Mouse (Mus musculus) adrenal gland (tissue): ENCODE measurements around the gene Srcin1.

ENCODE experiments used
- intact Hi-C: fragments of 180-260 bp; cut with DNase I; formaldehyde crosslinking; loops from one replicate; pipeline ENCODE4 v1.15.1; 2025

The Srcin1 gene

DNA sequence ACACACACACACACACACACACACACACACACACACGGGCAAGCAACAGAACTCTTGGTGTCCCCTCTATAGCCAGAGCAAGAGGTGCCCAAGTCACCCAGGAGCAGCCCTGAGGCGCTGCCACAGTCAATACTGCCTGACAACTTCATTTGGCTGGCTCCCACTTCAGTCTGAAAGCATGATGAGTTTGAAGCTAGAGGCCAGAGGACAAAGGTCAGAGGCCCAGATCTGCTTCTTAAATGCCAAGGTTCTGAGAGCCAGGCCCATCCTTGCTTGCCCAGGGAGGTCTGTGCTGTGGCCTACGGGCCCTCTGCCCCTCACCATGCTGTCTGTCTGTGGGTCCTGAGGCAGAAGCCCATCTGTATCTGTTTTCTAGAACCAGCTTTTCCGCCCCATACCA lies 18.1 kb downstream of the Srcin1 start:
- intact Hi-C loops: no loop called here

DNA sequence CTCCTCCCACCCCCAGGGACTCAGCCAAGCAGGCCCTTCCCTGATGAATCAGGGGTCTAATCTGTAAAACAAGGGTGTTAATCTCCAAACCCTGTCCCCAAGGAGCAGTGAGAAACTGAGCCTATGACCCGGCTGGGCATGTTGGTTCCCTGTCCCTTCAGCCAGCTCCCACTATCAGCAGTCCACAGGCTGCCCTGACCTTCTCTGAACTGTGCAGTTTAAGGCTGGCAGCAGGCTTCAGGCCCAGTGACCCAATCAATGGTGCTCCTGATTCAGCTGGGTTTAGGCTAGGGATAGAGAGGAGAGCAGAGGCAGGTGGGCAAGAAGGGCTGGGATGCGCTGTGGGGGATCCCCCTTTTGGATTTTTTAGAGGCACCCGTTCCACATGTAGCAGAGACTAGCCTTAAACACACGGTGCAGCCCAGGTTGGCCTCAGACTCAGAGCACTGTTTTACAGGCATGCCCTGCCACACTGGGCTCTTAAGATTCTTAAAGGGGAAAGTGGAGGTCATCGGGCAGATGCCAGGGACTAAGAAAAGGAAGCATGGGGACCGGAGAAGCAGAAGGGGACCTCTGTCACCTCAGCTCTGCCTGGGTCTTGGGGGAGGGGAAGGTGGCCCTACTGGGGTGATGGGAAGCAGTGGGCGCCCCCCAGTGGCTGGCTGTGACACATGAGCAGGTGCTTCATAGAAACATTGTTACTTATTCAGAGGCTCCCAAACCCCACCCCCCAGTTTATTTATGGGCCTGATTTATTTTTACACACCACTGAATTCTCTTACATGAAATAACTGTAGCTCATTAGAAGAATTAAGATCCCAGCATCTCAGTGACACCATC lies 19.2 kb downstream of the Srcin1 start:
- intact Hi-C loops: no loop called here

DNA sequence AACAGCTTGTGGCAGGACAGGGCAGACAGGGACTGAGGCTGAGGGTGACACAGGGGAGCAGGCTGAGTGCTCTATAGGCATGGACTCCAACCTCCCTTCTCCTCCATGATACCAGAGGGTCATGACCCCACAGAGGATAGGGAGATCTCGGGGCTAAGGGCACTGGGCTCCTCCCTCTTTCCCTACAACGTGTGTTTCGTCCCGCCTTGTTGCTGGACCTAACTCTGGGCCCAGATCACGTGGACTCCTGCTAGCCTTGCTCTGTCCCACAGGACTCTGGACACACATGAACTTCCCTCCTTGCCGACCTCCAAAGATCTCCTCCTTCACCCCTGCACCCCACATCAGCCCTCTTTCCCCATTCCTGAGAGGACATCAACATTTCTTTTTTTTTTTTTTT lies 20.8 kb downstream of the Srcin1 start:
- intact Hi-C loops: no loop called here

DNA sequence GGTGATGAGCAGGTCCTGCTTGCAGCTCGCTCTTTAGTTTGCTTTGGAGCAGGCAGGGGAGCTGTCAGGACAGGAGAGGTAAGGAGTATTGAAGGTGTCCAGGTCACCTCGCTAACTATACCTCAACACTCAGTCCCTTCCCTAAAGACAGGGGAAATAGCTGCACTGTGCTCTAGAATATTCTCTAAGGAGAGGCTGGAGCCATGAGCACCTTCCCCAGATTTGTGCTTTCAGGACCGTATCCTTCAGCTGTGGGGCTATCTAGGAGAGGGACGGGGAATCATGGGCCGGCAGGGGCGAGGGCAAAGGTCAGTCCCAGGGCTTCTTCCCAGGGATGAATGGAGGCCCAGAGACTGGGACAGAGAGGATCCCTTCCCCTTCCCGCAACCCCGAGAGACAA lies 23.8 kb downstream of the Srcin1 start:
- intact Hi-C loops: no loop called here

DNA sequence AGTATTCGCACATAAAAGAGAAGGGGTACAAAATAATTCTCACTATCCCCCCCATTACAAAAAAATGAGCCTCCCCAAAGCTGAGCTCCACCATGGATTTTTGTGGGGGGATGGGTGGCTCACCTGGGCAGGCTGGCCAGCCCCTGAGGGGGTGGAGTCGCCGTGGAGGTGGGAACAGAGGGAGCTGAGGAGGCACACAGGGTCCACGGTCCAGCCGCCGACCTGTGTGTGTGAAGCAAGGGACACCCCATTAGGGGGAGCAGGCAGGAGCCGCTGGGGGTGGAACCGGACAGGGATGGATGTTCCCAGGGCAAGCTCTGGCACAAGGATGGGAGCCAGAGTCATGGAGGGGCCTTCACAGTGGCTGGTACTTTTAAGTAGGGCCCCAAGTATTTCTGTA lies 27.2 kb downstream of the Srcin1 start:
- intact Hi-C loops: no loop called here

DNA sequence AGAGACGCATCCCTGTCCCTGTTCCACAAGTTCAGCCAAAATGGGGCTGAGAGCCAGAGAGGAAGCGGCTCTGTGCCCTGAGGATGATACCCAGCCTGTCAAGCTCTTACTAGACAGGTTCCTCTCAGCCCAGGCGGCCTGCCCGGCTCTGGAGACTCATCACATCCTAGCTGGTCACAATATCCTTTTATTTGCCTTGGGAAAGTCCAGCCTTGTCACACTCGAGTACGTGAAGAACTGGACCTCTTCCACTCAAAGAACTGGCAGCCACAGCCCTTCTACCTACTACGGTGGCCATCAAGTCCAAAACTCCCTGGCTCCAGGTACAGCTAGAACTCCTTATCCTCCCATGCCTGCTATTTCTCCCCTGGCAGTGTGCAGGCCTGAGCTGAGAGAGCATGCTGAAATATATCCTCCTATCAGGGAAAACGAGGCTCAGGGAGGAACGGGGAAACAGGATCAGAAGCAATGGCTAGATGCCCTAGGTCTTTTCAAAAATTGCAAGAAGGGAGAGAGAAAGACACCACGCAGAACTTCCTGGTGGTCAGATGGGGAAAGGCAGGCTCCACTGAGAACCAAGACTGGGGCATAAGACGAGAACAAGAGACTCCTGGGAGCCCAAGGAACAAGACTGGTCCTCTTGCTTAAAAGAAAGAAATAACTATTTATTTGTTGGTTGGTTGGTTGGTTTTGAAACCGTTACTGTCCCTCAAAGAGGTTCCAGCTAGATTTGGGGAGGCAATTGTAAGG lies 27.9 kb downstream of the Srcin1 start:
- intact Hi-C loops: no loop called here

DNA sequence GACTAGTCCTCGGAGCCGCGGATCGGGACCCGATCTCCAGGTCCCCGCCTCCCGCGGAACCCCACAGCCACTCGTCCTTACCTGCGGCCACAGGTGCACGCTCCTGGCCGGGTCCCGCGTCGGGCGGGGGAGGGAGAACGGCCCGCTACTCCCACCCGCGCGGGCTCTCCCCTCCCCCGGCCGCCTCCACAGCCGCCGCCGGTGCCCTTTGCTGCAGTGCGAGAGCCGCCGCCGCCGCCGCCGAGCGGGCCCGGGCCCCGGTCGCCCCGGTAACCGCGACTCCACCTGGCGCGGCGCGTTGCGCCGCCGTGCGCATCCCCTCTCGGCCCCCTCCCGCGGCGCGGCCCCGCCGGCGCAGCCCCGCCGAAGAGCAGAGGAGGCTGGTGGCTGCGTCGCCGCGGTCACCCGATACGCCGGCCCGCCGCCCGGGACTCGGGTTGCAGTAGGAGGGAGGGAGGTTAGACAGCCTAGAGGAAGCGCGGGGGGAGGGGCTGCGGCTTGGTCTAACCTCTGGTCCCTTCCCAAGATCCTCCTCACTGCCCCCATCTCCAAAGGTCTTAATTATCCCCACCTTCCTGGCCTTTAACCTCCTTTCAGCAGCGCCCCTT lies 29.1 kb downstream of the Srcin1 start:
- intact Hi-C loops: no loop called here

DNA sequence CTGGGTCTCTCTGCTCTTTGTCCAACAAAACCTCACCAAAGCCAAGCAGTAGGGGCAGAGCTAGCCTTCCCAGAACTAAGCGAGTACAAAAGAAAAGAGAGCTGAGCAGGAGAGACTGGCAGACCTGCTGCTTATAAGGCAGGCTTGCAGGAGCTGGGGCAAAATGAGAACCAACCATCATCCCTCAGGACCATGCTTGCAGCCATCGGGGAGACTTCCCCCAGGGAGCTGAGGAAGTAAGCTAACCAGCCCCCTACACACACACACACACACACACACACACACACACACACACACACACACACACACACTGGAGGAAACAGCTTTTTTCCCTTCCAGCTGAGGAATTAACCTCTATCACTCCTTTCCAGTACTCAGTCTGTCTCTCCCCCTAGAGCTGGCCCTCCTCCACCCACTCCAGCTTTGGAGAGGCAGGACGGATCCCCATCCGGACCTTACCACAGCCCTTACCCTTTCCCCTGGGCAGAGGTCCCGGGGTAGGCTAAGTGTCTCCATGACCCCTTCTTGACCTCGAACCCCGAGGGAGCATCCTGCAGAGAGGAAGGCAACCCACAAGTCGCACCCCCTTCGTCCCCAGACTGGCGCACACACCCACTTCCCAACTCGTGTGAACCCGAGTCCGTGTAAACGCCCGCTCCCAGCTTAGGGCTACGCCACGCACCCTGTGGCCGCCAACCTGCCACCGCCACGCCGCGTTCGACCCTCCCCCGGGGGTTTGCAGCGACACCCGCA lies 30.0 kb downstream of the Srcin1 start:
- intact Hi-C loops: no loop called here

DNA sequence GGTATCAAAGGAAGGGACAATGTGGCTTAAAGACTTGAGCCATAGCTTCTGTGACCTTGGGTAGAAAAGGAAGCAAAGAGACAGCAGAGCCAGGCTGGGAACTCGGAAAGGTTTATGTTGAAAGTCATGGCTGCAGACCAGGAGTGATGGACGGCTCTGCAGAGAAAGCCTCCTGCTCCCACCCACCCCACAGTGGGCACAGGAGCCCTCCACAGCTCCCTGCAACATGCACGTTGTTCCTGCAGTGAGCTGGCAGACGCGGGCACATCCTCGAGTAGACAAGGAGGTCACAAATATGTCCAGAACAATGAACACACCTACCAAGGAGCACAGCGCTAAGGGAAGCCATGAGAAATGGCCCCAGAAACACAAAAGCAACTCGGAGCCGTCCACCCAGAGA lies 32.1 kb downstream of the Srcin1 start:
- intact Hi-C loops: no loop called here

DNA sequence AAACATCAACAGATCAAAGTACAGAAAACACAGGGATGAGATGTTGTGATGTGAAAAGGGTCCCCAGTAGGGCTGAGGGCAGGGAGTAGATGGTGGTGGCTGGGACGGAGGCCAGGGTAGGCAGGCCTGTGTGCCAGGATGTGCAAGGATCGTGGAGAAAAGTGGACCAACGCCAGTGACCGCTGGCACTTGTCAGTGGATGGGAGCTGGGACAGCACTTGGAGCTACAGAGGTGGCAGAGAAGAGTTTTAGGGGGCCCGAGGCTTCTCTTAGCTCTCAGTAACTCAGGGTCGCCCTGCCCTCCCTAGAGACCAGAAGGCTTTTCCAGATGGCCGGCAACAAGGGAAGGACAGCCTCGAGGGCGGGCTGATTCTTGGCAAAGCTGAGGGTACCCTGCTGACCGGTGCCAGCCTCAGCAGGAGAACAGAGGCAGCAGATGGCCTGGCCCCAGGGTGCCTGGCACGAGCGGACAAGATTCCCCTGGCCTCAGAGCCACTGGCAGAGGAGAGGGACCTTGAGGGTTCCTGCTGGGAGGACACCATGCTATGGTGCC lies 32.7 kb downstream of the Srcin1 start:
- intact Hi-C loops: no loop called here

DNA sequence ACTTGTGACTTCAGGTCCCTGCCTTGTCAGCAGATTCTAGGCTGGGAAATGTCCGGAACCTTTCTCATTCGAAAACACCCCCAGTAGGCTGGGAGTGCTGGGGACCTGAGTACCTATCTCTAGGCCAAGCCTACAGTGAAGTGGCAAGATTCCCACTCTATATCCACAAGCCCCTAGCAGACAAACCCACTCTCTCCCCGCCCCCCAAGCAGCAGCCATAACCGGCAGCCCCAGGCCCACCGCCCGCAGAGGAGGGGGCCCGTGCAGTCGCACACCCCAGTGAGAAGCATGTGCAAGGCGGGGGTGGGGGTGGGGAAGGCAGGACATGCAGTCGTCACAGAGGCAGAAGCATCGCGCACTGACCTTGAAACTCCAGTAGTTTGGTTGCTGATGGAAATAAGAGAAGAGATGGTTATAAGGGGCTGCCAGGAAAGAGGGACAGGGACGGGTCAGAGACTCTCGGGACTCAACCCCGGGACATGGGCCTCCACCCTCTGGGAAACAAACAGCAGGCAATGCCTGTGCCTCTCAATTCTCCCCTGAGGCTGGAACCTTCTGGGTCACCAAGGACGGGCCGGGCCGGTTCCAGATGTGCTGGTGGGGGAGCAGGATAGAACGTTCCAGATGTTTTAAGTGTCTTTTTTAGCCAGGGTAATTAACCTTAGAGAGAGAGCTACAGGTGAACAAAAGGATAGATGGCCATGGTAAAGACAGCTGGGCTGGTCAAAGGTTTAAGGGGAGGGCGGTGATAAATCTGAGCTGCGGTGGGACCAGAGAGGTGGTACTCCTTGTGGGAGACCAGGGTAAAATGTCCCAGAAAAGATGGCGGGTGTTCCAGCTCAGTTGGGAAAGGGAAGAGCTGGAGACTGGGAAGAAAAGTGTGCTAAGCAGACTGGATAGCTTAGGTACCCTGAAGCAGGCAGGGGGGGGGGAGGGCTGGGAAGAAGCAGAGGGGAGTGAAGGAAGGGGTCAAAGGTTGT lies 33.5 kb downstream of the Srcin1 start:
- intact Hi-C loops: no loop called here

DNA sequence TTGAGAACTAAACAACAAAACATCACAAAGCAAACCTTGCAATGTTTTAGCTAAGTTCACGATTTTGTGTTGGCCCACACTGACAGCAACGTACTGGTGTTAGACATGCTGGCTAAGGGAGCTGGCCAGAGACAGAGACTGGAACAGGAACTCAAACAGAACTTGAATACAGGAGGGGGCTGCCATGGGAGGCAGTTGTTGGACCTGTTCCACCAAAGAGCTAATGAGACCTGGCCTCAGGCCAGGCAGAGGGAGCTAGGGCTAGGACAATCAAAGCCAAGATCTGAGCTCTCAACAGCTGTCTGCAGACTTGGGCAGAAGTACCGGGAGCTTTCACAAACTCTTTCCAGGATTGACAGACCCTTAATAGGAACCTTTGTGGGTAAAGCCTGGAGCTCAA lies 35.4 kb downstream of the Srcin1 start:
- intact Hi-C loops: no loop called here

DNA sequence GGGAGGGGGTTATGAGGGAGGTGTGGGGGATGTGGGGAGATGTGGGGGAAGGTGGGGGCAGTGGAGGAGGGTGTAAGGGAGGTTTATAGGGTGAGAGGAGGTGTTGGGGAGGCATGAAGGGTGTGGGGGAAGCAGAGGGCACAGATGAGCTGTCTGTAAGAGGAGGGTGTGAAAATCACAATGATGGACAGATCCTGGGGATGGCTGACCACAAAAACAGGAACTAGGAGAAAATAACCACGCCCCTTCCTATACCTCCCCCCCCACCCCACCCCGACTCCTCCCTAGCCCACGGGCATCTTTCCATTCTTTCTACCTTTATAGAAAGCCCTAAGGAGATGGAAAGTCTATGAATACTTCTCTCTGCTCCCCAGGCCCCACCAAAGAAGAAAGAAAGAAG lies 35.9 kb downstream of the Srcin1 start:
- intact Hi-C loops: no loop called here

DNA sequence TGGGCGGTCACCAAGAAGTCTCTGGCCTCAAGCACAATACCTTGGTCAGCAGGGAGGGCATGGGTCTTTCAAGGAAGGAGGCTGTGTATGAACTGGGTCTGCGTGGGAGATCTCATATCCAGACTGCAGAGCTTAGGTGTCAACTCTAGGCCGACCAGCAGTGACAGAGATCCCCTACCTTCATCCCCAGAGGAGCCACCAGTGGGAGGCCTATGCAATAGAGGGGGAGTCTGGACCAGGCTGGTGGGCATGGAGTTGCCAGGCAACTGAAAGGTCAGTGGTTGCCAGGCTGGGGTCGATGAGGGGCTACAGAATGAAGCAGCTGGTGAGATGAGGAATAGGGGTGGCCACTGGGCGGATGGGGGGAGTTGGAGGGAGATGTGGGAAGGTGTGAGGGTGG lies 36.4 kb downstream of the Srcin1 start:
- intact Hi-C loops: no loop called here

DNA sequence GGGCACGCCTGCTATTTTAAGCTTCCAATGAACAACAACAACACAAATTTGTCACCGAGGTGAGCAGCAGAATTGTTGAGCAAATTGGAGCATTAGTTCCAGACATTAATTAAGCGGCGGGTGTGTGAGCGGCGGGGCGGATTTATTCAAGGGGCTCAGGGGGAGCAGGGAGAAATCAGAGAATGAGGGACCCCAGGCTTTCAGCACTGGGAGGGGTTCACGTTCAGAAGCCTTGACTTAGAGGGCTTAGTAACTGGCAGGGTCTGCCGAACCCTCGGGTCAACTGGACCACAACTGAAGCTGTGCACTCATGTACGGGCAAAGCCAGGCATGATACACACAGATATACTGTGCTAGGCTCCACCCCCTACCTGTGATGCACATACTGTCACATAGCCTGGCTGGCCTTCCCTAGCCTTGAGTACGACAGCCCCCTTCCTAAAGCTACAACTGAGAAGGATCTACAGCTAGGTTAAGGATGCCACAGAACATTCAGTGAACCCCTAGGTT lies 38.4 kb downstream of the Srcin1 start:
- intact Hi-C loops: no loop called here

DNA sequence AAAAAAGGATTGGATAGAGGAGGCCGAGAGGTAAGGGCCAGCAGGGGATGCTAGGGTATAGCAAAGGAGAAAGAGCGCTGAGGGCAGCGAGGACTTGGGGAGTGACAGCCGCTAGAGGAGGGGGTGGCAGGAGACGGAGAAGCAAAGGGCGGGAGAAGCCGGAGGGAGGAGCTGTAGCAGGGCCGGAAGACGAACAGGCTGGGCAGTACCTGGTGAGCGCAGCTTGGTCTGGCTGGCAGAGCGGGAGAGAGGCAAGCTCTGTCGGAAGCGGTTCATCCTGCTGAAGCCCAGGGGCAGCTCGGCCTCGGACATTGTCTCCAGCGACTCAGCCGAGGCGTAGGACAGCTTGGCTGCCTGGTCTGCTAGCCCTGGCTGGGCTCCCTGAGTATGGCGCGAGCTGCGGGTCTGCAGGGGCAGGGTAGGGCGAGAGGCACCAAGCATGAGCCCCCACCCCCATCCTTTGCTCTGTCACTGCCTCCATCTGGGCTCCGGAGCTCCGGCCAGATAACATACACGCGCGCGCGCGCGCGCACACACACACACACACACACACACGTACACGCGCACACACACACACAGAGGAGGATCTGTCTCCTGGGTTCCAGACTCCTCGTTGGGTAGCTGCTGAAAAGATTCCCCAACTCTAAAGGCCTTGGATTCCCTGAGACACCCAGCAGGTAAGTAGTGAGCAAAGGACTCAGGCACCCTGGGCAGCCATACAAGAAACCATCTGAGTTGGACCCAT lies 39.0 kb downstream of the Srcin1 start:
- intact Hi-C loops: no loop called here

DNA sequence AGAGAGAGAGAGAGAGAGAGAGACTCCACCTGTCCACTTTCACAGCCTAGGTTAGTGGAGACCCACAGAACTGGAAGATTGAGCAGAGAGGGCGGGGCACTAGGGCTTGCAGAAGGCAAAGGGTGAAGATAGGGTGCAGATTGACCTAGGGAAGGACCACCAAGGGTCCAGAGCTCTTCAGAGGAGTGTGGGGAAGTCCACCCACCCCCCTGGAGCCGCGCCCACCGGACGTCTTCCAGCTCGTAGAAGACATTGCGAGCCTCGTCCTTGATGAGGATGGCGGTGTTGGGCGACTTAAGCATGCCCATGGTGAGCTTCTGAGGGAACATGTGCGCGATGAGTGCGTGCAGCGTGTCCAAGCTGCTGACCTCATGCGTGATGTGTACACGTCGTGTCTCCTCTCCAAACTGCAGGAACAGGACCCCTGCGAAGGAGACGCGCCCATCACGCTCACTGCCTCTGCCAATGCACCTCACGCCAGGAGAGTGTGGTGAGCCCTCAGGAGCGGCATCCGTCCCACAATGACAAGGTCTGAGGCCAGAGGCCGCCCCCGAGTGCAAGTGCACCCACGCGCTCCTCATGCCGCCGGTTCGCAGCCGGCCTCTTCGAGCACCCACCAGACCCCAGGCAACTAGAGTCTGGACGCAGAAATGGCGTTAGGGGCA lies 39.8 kb downstream of the Srcin1 start:
- intact Hi-C loops: no loop called here

DNA sequence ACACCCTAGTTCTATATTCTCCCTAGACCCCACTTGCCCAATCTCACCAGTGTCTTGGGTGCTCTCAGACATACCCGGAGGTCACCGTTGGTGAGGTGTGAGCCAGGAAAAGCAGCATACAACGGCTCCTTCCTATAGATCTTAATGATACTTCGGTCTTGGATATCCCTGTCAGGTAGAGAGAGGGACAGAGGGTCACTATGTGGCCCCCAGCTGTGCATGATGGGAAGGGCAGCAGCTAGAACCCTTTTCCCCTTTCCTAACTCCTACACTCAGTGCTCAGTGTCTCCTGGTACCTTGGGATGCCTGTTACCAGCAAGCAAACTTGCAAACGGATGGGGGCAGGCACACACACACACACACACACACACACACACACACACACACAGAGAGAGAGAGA lies 40.3 kb downstream of the Srcin1 start:
- intact Hi-C loops: no loop called here

DNA sequence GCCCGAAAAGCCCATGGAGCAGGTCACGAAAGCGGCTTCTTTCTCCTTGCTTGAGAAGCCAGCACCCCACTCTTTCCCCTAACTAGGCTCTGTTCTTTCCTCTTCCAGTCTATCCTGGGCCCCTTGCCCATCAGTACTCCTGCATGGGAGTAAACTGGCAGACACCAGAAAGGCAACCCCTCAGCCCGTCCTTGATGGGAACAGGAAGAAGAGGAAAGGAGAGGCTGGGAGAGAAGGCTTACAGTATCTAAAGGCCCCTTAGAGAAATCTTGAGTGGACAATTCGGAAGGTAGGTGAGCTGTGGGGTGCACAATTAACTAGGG lies 40.7 kb downstream of the Srcin1 start:
- intact Hi-C loops: no loop called here
